Mouse (Mus musculus): ENCODE results near the gene Abcc8.

- TF ChIP-seq CTCF (IDR thresholded peaks at IDR 0.05; ENCODE audit: control insufficient read depth, insufficient read depth, insufficient read length) (no peak), MYOD1 (IDR thresholded peaks at IDR 0.05; ENCODE audit: control insufficient read depth, insufficient read length, low read depth) (no peak)
Observed at GRCm38 (mm10) chr7:46161615-46162014, 18.2 kb downstream of the Abcc8 start.
